Mouse (Mus musculus) midbrain, embryonic 12.5 days (tissue): ENCODE measurements around the gene Hspd1. TPM values are rescaled to one million over a fixed set of nuclear protein-coding genes. Genes with fewer than 3 reads are reported as not detected.

Experiments used
- ATAC-seq: fragments of 200-750 bp; cut with Nextera tagmentation; 2 replicates; pipeline ENCODE4 v1.8.0; 2017; ENCODE audit warnings: low read depth, moderate TSS enrichment, moderate library complexity; ENCODE audit not compliant: low FRiP score
- H3K27ac ChIP-seq: fragments of 300-500 bp; sonication (generic); replicated peaks from 2 replicates; pipeline ENCODE4 v1.5.1; 2016; ENCODE audit warnings: mild to moderate bottlenecking
- H3K27me3 ChIP-seq: fragments of 300-500 bp; sonication (generic); 2 replicates; pipeline ENCODE4 v1.6.1; 2016; ENCODE audit warnings: mild to moderate bottlenecking
- H3K36me3 ChIP-seq: fragments of 300-500 bp; sonication (generic); 2 replicates; pipeline ENCODE4 v1.6.1; 2016
- H3K4me1 ChIP-seq: fragments of 300-500 bp; sonication (generic); 2 replicates; pipeline ENCODE4 v1.6.1; 2016
- H3K4me2 ChIP-seq: fragments of 300-500 bp; sonication (generic); replicated peaks from 2 replicates; pipeline ENCODE4 v1.6.1; 2016; ENCODE audit warnings: mild to moderate bottlenecking, moderate library complexity
- H3K4me3 ChIP-seq: fragments of 300-500 bp; sonication (generic); 2 replicates; pipeline ENCODE4 v1.5.1; 2016; ENCODE audit warnings: mild to moderate bottlenecking
- H3K9ac ChIP-seq: fragments of 300-500 bp; sonication (generic); replicated peaks from 2 replicates; pipeline ENCODE4 v1.6.1; 2016; ENCODE audit warnings: mild to moderate bottlenecking, moderate library complexity
- H3K9me3 ChIP-seq: fragments of 300-500 bp; sonication (generic); 2 replicates; pipeline ENCODE4 v1.6.1; 2016; ENCODE audit warnings: mild to moderate bottlenecking
- WGBS: fragments of 180-500 bp; shearing (Covaris S2); methylation state at CpG from one replicate; pipeline ENCODE4 v1.1.7; 2016; 5-methylcytosine and 5-hydroxymethylcytosine counted together
- polyA plus RNA-seq: library from polyadenylated mRNA; unstranded; fragments of >200 nt; fragmentation: Nextera tagmentation; extraction: Ambion mirVana; gene quantifications from 2 replicates; pipeline ENCODE4 v1.2.1, GENCODE M21; 2016

Gene Hspd1
- polyA plus RNA-seq, 1 experiment from 2014 or later, result 337 TPM

DNA sequence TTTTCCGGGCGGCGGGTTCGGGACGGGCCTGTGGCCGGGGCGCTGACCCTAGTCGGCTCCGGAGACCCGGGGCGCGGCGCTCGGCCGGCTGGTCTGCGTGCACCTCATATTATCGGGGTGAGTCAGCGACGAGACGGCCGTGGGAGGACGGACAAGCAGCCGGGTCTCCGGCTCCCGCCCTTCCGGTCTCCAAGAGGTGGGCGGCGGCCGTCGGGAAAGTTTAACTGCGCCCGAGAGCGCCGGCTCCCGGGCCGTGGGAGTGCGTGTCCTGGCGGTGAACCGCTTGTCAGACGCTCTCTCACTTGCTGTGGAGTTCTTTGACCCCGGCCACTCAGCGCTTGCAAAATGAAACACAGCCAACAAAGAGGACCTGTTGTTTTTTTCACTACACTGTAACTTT lies 35.0 kb downstream of the Hspd1 start:
- Histone ChIP-seq H3K9ac (peak overlapping the region; percentile 83), H3K27ac (peak overlapping the region; percentile 79), H3K9me3 (no peaks in the 10 kb centered on the region), H3K4me3 (peak overlapping the region; percentile 90), H3K4me1 (peaks cover 12% of the 10 kb centered on the region), H3K4me2 (peak overlapping the region; percentile 73), H3K36me3 (no peaks in the 10 kb centered on the region), H3K27me3 (peaks cover 11% of the 10 kb centered on the region; the same call in 1 of the 2 replicates)
- ATAC-seq, result no peak
- WGBS, result 0% methylated on average over 41 of the region's 42 CpGs

GRCm38 (mm10) chr1:55052355-55052953 lies 35.6 kb downstream of the Hspd1 start, which contains the start of gene Coq10b:
Gene Coq10b (plus strand): TSS chr1:55052770.
- ATAC-seq, result peak; percentile 100
- Histone ChIP-seq H3K9ac (peak within 1 kb of the TSS; percentile 83), H3K4me3 (peak within 1 kb of the TSS; percentile 90), H3K27me3 (peaks cover 11% of the 10 kb centered on the region; the same call in 1 of the 2 replicates), H3K27ac (peak within 1 kb of the TSS; percentile 79), H3K4me2 (peak within 1 kb of the TSS; percentile 73), H3K9me3 (no peaks in the 10 kb centered on the region), H3K36me3 (no peaks in the 10 kb centered on the region), H3K4me1 (peaks cover 12% of the 10 kb centered on the region)
- WGBS, result under 1% methylated on average over 45 of the region's 46 CpGs

GRCm38 (mm10) chr1:55051671-55052070 lies 36.4 kb downstream of the Hspd1 start:
- peak overlapping the region; percentile 55; the same call in 1 of the 2 replicates for H3K9ac ChIP-seq
- no peak for ATAC-seq
- WGBS, result 77% methylated on average over 3 of the region's 3 CpGs
- H3K4me3 ChIP-seq, result no peak overlapping the region
- no peaks in the 10 kb centered on the region for H3K36me3 ChIP-seq
- no peaks in the 10 kb centered on the region for H3K9me3 ChIP-seq
- H3K4me1 ChIP-seq, result peaks cover 12% of the 10 kb centered on the region
- no peak overlapping the region for H3K27ac ChIP-seq
- peak overlapping the region; percentile 73 for H3K4me2 ChIP-seq
- peaks cover 11% of the 10 kb centered on the region; the same call in 1 of the 2 replicates for H3K27me3 ChIP-seq

- no peak for ATAC-seq
- Histone ChIP-seq H3K9me3 (no peaks in the 10 kb centered on the region), H3K36me3 (no peaks in the 10 kb centered on the region), H3K27ac (no peak overlapping the region), H3K9ac (no peak overlapping the region), H3K27me3 (peaks cover 11% of the 10 kb centered on the region; the same call in 1 of the 2 replicates), H3K4me1 (peaks cover 10% of the 10 kb centered on the region), H3K4me3 (no peak overlapping the region), H3K4me2 (no peak overlapping the region)
- 70% methylated on average over 4 of the region's 4 CpGs for WGBS
Observed at GRCm38 (mm10) chr1:55048841-55049587, 39.0 kb downstream of the Hspd1 start.

GRCm38 (mm10) chr1:55043164-55043563 lies 44.9 kb downstream of the Hspd1 start:
- 81% methylated on average over 3 of the region's 3 CpGs for WGBS
- Histone ChIP-seq H3K4me1 (no peaks in the 10 kb centered on the region), H3K36me3 (no peaks in the 10 kb centered on the region), H3K4me3 (no peak overlapping the region), H3K27ac (no peak overlapping the region), H3K27me3 (no peaks in the 10 kb centered on the region), H3K9ac (no peak overlapping the region), H3K9me3 (peaks cover 5% of the 10 kb centered on the region; the same call in 1 of the 2 replicates), H3K4me2 (no peak overlapping the region)
- ATAC-seq, result no peak

GRCm38 (mm10) chr1:55042246-55042645 lies 45.8 kb downstream of the Hspd1 start:
- H3K4me1 ChIP-seq, result no peaks in the 10 kb centered on the region
- peaks cover 5% of the 10 kb centered on the region; the same call in 1 of the 2 replicates for H3K9me3 ChIP-seq
- no peak overlapping the region for H3K4me2 ChIP-seq
- no peak overlapping the region for H3K27ac ChIP-seq
- H3K27me3 ChIP-seq, result no peaks in the 10 kb centered on the region
- no peak overlapping the region for H3K9ac ChIP-seq
- 81% methylated on average over 1 of the region's 1 CpGs for WGBS
- ATAC-seq, result no peak
- H3K36me3 ChIP-seq, result no peaks in the 10 kb centered on the region
- no peak overlapping the region for H3K4me3 ChIP-seq

GRCm38 (mm10) chr1:55041691-55042090 lies 46.4 kb downstream of the Hspd1 start:
- WGBS, result 88% methylated on average over 4 of the region's 4 CpGs
- Histone ChIP-seq H3K27ac (no peak overlapping the region), H3K27me3 (no peaks in the 10 kb centered on the region), H3K9me3 (peaks cover 5% of the 10 kb centered on the region; the same call in 1 of the 2 replicates), H3K4me3 (no peak overlapping the region), H3K4me2 (no peak overlapping the region), H3K9ac (no peak overlapping the region), H3K36me3 (no peaks in the 10 kb centered on the region), H3K4me1 (no peaks in the 10 kb centered on the region)
- no peak for ATAC-seq

DNA sequence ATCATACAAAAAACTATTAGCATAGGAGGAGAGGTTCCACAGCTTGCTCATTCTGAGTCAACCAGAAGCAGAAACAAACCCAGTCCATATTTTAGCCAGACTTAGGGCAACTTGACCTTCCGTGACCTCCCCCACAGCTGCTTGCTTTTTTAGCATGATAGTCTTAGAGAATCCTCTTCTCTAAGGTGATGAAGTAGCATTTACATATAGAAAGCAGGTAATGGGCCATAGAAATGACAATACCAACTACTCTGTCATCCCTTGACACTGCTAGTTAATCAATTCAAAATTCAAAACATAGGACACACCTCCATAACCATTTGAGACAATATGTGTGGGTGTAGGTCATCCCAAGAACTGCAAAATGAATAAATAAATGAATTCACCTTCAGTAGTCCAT lies 48.1 kb downstream of the Hspd1 start:
- 96% methylated on average over 1 of the region's 1 CpGs for whole genome bisulfite sequencing
- H3K27ac ChIP-seq, result no peak overlapping the region
- H3K27me3 ChIP-seq, result no peaks in the 10 kb centered on the region
- peaks cover 5% of the 10 kb centered on the region; the same call in 1 of the 2 replicates for H3K9me3 ChIP-seq
- no peak overlapping the region for H3K4me2 ChIP-seq
- H3K4me3 ChIP-seq, result no peak overlapping the region
- no peak for ATAC-seq
- H3K36me3 ChIP-seq, result no peaks in the 10 kb centered on the region
- H3K9ac ChIP-seq, result no peak overlapping the region
- no peaks in the 10 kb centered on the region for H3K4me1 ChIP-seq

- Histone ChIP-seq H3K36me3 (no peaks in the 10 kb centered on the region), H3K27me3 (no peaks in the 10 kb centered on the region), H3K4me3 (no peak overlapping the region), H3K27ac (no peak overlapping the region), H3K9me3 (no peaks in the 10 kb centered on the region), H3K4me2 (no peak overlapping the region), H3K9ac (no peak overlapping the region), H3K4me1 (no peaks in the 10 kb centered on the region)
- no peak for ATAC-seq
Observed at GRCm38 (mm10) chr1:55031026-55031779, 56.8 kb downstream of the Hspd1 start.

DNA sequence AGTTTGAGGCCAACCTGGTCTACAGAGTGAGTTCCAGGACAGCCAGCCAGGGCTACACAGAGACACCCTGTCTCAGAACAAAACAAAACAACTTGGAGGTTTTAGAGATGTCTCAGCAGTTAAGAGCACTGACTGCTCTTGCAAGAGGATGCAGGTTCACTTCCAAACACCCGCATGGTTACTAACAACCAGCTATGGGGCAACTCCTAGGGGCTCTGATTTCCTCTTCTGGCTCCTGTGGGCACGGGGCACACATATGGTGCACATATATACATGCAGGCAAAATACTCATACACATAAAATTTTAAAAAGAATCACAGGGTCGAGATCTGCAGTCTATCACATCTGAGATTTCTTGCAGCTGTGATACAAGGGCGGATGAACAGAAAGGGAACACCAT lies 58.6 kb downstream of the Hspd1 start:
- Histone ChIP-seq H3K9ac (no peak overlapping the region), H3K27ac (no peak overlapping the region), H3K9me3 (no peaks in the 10 kb centered on the region), H3K36me3 (no peaks in the 10 kb centered on the region), H3K4me1 (peaks cover 9% of the 10 kb centered on the region), H3K4me3 (no peak overlapping the region), H3K4me2 (no peak overlapping the region), H3K27me3 (no peaks in the 10 kb centered on the region)
- 71% methylated on average over 4 of the region's 4 CpGs for WGBS
- no peak for ATAC-seq

DNA sequence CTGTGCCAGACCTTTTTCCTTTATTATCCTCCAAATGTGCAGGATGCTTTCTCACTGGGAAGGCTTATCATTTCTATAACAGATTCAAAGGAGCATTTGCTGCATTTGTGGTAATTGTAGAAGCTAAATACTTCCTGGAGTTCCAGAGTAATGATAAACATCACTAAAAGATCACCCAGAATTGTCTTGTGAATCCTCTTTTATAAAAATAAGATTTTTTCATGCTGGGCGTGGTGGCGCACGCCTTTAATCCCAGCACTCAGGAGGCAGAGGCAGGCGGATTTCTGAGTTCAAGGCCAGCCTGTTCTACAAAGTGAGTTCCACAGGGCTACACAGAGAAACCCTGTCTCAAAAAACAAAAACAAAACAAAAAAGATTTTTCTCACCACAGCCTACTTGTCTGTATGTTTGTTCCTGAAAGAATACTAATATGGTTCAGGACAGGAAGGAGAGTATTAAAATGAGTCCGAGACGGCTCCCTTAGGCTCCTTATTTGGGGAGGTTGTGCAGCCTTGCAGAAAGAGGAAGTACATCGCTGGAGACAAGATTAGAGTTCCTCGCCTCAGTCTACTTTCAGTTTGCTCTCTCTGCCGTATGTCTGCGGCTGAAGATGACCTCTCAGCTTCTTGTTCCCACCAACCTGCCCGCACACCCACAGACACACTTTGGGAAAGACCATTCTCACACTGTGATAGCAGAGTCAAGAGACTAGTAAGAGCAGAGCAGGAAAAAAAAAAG lies 59.4 kb downstream of the Hspd1 start:
- Histone ChIP-seq H3K4me2 (no peak overlapping the region), H3K27ac (no peak overlapping the region), H3K4me1 (peaks cover 9% of the 10 kb centered on the region), H3K36me3 (no peaks in the 10 kb centered on the region), H3K27me3 (no peaks in the 10 kb centered on the region), H3K4me3 (no peak overlapping the region), H3K9ac (no peak overlapping the region), H3K9me3 (no peaks in the 10 kb centered on the region)
- 89% methylated on average over 11 of the region's 11 CpGs for WGBS
- ATAC-seq, result no peak
